Mouse (Mus musculus): ENCODE measurements around the gene 1700102P08Rik. TPM values are rescaled to one million over a fixed set of nuclear protein-coding genes. Genes with fewer than 3 reads are reported as not detected.

Gene 1700102P08Rik
- polyA plus RNA-seq, 1 experiment from 2014 or later = 0.99 TPM

GRCm38 (mm10) chr9:108452911-108453310 lies 60.3 kb downstream of the 1700102P08Rik start:
- H3K4me3 ChIP-seq = peak overlapping the region; percentile 63
- no peaks in the 10 kb centered on the region for H3K27me3 ChIP-seq
- WGBS = 26% methylated on average over 6 of the region's 6 CpGs
- H3K27ac ChIP-seq = peak overlapping the region; percentile 79
- H3K36me3 ChIP-seq = peaks cover 12% of the 10 kb centered on the region
- H3K9ac ChIP-seq = peak overlapping the region; percentile 71
- H3K9me3 ChIP-seq = no peaks in the 10 kb centered on the region
- H3K4me1 ChIP-seq = peaks cover 41% of the 10 kb centered on the region
- peak; percentile 2; the same call in 1 of the 2 replicates for ATAC-seq (ENCODE audit: low FRiP score, low read depth)
- H3K4me2 ChIP-seq (replicated peaks) = peak overlapping the region; percentile 77

GRCm38 (mm10) chr9:108453458-108453857 lies 60.9 kb downstream of the 1700102P08Rik start:
- peak overlapping the region; percentile 77 for H3K4me2 ChIP-seq (replicated peaks)
- peak overlapping the region; percentile 71 for H3K9ac ChIP-seq
- peak overlapping the region; percentile 63 for H3K4me3 ChIP-seq
- no peaks in the 10 kb centered on the region for H3K9me3 ChIP-seq
- WGBS = 82% methylated on average over 4 of the region's 4 CpGs
- H3K27me3 ChIP-seq = no peaks in the 10 kb centered on the region
- peaks cover 7% of the 10 kb centered on the region for H3K36me3 ChIP-seq
- peaks cover 41% of the 10 kb centered on the region for H3K4me1 ChIP-seq
- ATAC-seq (ENCODE audit: low FRiP score, low read depth) = no peak
- peak overlapping the region; percentile 79 for H3K27ac ChIP-seq

- H3K9ac ChIP-seq = no peak overlapping the region
- no peak overlapping the region for H3K27ac ChIP-seq
- H3K4me3 ChIP-seq = no peak overlapping the region
- WGBS = 84% methylated on average over 6 of the region's 6 CpGs
- H3K9me3 ChIP-seq = no peaks in the 10 kb centered on the region
- no peak overlapping the region for H3K4me2 ChIP-seq (replicated peaks)
- no peaks in the 10 kb centered on the region for H3K36me3 ChIP-seq
- ATAC-seq (ENCODE audit: low FRiP score, low read depth) = no peak
- peaks cover 39% of the 10 kb centered on the region for H3K4me1 ChIP-seq
- no peaks in the 10 kb centered on the region for H3K27me3 ChIP-seq
These were observed 61.8 kb downstream of the 1700102P08Rik start for GRCm38 (mm10) chr9:108454429-108454828.

GRCm38 (mm10) chr9:108455747-108456571 lies 63.4 kb downstream of the 1700102P08Rik start:
- Histone ChIP-seq H3K27me3 (no peaks in the 10 kb centered on the region), H3K27ac (no peak overlapping the region), H3K9me3 (no peaks in the 10 kb centered on the region), H3K4me2 (replicated peaks) (no peak overlapping the region), H3K4me3 (no peak overlapping the region), H3K36me3 (no peaks in the 10 kb centered on the region), H3K4me1 (peaks cover 23% of the 10 kb centered on the region), H3K9ac (no peak overlapping the region)
- 78% methylated on average over 12 of the region's 12 CpGs for WGBS
- ATAC-seq (ENCODE audit: low FRiP score, low read depth) = no peak

- H3K27ac ChIP-seq = no peak overlapping the region
- H3K4me3 ChIP-seq = no peak overlapping the region
- no peaks in the 10 kb centered on the region for H3K9me3 ChIP-seq
- ATAC-seq (ENCODE audit: low FRiP score, low read depth) = no peak
- no peaks in the 10 kb centered on the region for H3K27me3 ChIP-seq
- H3K4me2 ChIP-seq (replicated peaks) = no peak overlapping the region
- 86% methylated on average over 10 of the region's 10 CpGs for WGBS
- no peaks in the 10 kb centered on the region for H3K36me3 ChIP-seq
- H3K9ac ChIP-seq = no peak overlapping the region
- H3K4me1 ChIP-seq = peaks cover 22% of the 10 kb centered on the region
These were observed 64.3 kb downstream of the 1700102P08Rik start for GRCm38 (mm10) chr9:108456953-108457352.

GRCm38 (mm10) chr9:108459939-108460318 lies 67.3 kb downstream of the 1700102P08Rik start:
- no peaks in the 10 kb centered on the region for H3K27me3 ChIP-seq
- peak overlapping the region; percentile 93 for H3K4me2 ChIP-seq (replicated peaks)
- no peak overlapping the region for H3K9ac ChIP-seq
- no peaks in the 10 kb centered on the region for H3K9me3 ChIP-seq
- H3K4me1 ChIP-seq = peaks cover 11% of the 10 kb centered on the region
- no peak overlapping the region for H3K27ac ChIP-seq
- H3K4me3 ChIP-seq = peak overlapping the region; percentile 88
- ATAC-seq (ENCODE audit: low FRiP score, low read depth) = no peak
- 96% methylated on average over 1 of the region's 1 CpGs for WGBS
- H3K36me3 ChIP-seq = peaks cover 25% of the 10 kb centered on the region

Other genes with a start within 250 kb of the 1700102P08Rik start
- 0.88 and 0.89 TPM in 2 replicates for gene Bsn, start 202.4 kb upstream of the 1700102P08Rik start, polyA plus RNA-seq (2015; fragmentation: Nextera tagmentation; extraction: Ambion mirVana)
- 56.9 and 63.3 TPM in 2 replicates for gene Dag1, start 128.8 kb upstream of the 1700102P08Rik start, polyA plus RNA-seq (2015; fragmentation: Nextera tagmentation; extraction: Ambion mirVana)
- gene Nicn1, start 102.4 kb upstream of the 1700102P08Rik start, polyA plus RNA-seq (2015; fragmentation: Nextera tagmentation; extraction: Ambion mirVana) = 53.0 and 54.0 TPM in 2 replicates
- gene Amt, start 96.0 kb upstream of the 1700102P08Rik start, polyA plus RNA-seq (2015; fragmentation: Nextera tagmentation; extraction: Ambion mirVana) = 13.5 and 13.7 TPM in 2 replicates
- gene Rhoa, start 86.7 kb upstream of the 1700102P08Rik start, polyA plus RNA-seq (2015; fragmentation: Nextera tagmentation; extraction: Ambion mirVana) = 426 and 428 TPM in 2 replicates
- gene Tcta, start 86.6 kb upstream of the 1700102P08Rik start, polyA plus RNA-seq (2015; fragmentation: Nextera tagmentation; extraction: Ambion mirVana) = 30.3 and 35.8 TPM in 2 replicates
- 633 and 719 TPM in 2 replicates for gene Gpx1, start 53.9 kb upstream of the 1700102P08Rik start, polyA plus RNA-seq (2015; fragmentation: Nextera tagmentation; extraction: Ambion mirVana)
- 115 and 116 TPM in 2 replicates for gene Usp4, start 45.0 kb upstream of the 1700102P08Rik start, polyA plus RNA-seq (2015; fragmentation: Nextera tagmentation; extraction: Ambion mirVana)
- 1.6 and 2.0 TPM in 2 replicates for gene Ccdc36, start 35.7 kb downstream of the 1700102P08Rik start, polyA plus RNA-seq (2015; fragmentation: Nextera tagmentation; extraction: Ambion mirVana)
- gene BC048562, start 43.7 kb downstream of the 1700102P08Rik start, polyA plus RNA-seq (2015; fragmentation: Nextera tagmentation; extraction: Ambion mirVana) = not detected in 2 replicates
- gene Ccdc71, start 67.7 kb downstream of the 1700102P08Rik start, polyA plus RNA-seq (2015; fragmentation: Nextera tagmentation; extraction: Ambion mirVana) = 57.7 and 59.7 TPM in 2 replicates
- 37.8 and 38.9 TPM in 2 replicates for gene Klhdc8b, start 68.8 kb downstream of the 1700102P08Rik start, polyA plus RNA-seq (2015; fragmentation: Nextera tagmentation; extraction: Ambion mirVana)
- 47.1 and 62.6 TPM in 2 replicates for gene Lamb2, start 86.9 kb downstream of the 1700102P08Rik start, polyA plus RNA-seq (2015; fragmentation: Nextera tagmentation; extraction: Ambion mirVana)
- gene Usp19, start 97.8 kb downstream of the 1700102P08Rik start, polyA plus RNA-seq (2015; fragmentation: Nextera tagmentation; extraction: Ambion mirVana) = 68.3 and 75.9 TPM in 2 replicates
- gene Qars, start 114.9 kb downstream of the 1700102P08Rik start, polyA plus RNA-seq (2015; fragmentation: Nextera tagmentation; extraction: Ambion mirVana) = 108 and 111 TPM in 2 replicates
- 134 and 137 TPM in 2 replicates for gene Qrich1, start 124.0 kb downstream of the 1700102P08Rik start, polyA plus RNA-seq (2015; fragmentation: Nextera tagmentation; extraction: Ambion mirVana)
- gene Impdh2, start 167.5 kb downstream of the 1700102P08Rik start, polyA plus RNA-seq (2015; fragmentation: Nextera tagmentation; extraction: Ambion mirVana) = 188 and 190 TPM in 2 replicates
- 41.2 and 45.6 TPM in 2 replicates for gene Ndufaf3, start 174.6 kb downstream of the 1700102P08Rik start, polyA plus RNA-seq (2015; fragmentation: Nextera tagmentation; extraction: Ambion mirVana)
- gene Dalrd3, start 177.1 kb downstream of the 1700102P08Rik start, polyA plus RNA-seq (2015; fragmentation: Nextera tagmentation; extraction: Ambion mirVana) = 175 and 192 TPM in 2 replicates
- gene Wdr6, start 185.9 kb downstream of the 1700102P08Rik start, polyA plus RNA-seq (2015; fragmentation: Nextera tagmentation; extraction: Ambion mirVana) = 167 and 168 TPM in 2 replicates
- 11.2 and 11.7 TPM in 2 replicates for gene P4htm, start 204.9 kb downstream of the 1700102P08Rik start, polyA plus RNA-seq (2015; fragmentation: Nextera tagmentation; extraction: Ambion mirVana)

Measured in limb, embryonic 13.5 days (tissue).